Mouse (Mus musculus): ENCODE measurements around the gene R3hcc1l. TPM values are rescaled to one million over a fixed set of nuclear protein-coding genes. Genes with fewer than 3 reads are reported as not detected.

The R3hcc1l gene
- polyA plus RNA-seq, 1 experiment from 2014 or later, result 21.4 TPM

DNA sequence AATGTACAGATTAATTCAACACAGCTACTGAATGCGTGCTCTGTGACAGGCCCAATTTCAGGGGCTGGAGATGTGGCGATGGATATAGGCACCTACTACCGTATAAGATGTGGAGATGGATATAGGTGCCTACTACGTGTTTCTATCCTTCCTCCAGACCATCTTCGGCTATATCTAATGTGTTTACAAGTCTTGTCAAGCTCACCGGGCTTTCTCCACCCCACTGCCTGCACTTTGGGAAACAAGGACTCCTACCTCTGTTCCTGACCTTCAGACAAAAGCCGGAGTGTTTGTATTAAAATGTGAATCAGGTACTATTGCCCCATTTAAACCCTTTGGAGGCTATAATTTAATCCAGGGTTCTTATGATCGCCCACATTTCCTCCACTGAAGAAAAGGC is 2.4 kb upstream of the R3hcc1l start:
- Histone ChIP-seq H3K4me1 (replicated peaks) (peaks cover 5% of the 10 kb centered on the region; the same call in 1 of the 2 replicates), H3K36me3 (no peaks in the 10 kb centered on the region), H3K9ac (no peak overlapping the region), H3K4me2 (replicated peaks) (no peak overlapping the region), H3K9me3 (no peaks in the 10 kb centered on the region), H3K27me3 (replicated peaks) (no peaks in the 10 kb centered on the region), H3K27ac (no peak overlapping the region), H3K4me3 (replicated peaks) (no peak overlapping the region)
- WGBS, result 84% methylated on average over 8 of the region's 8 CpGs
- ATAC-seq, result no peak

DNA sequence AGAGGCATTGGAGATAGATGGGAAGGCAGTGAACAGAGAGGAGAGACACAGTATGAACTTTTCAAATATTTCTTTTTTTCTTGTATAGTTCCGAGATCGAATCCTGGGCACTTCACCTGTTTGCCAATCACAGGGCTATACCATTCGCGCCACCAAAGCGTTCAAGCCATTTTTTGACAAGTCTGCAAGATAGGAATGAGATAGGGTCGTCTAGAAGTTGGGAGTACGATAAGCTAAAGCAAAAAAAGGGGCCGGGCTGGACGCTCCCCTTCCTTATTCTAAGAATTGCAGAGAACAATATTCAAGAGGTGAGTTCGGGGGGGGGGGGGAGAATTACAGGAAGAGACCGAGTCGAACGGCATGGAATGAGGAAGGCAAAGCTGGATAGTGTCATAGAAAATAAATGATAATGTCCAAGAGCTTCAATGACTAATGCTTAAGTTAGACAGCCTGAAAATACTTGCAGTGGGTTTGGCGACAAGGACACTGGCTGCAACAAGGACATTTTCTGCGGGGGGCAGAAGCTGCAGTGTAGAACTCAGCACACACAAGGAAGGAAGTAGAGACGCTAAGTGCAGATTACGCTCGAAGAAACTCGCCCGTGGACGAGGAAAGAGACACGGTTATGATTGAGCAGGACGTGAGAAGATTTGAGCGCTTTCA is 471 bp upstream of the R3hcc1l start:
- Histone ChIP-seq H3K9me3 (no peaks in the 10 kb centered on the region), H3K27ac (no peak overlapping the region), H3K9ac (peak overlapping the region; percentile 43), H3K4me3 (replicated peaks) (peak overlapping the region; percentile 76), H3K36me3 (no peaks in the 10 kb centered on the region), H3K4me2 (replicated peaks) (peak overlapping the region; percentile 74), H3K27me3 (replicated peaks) (no peaks in the 10 kb centered on the region), H3K4me1 (replicated peaks) (peaks cover 5% of the 10 kb centered on the region; the same call in 1 of the 2 replicates)
- ATAC-seq, result peak; percentile 16
- WGBS, result 23% methylated on average over 24 of the region's 24 CpGs

DNA sequence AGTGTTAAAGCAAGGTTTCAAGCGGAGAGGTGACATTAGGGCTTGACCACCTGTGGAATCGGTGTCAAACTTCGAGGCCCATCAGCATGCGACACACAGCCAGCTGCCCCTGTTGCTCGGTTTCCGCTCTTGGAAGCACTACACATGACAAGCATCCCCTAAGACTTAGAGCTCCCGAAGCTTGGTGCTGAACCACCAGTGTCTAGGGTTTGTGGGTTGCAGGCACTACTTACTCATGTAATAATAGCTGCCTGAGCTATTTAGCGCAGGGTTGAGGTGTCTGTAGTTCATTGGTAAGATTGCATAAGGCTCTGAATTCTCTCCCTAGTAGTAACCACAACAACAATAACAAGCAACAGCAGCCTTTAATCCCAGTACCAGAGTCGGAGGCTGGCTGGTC is 1.2 kb downstream of the R3hcc1l start:
- Histone ChIP-seq H3K27ac (no peak overlapping the region), H3K4me1 (replicated peaks) (peaks cover 5% of the 10 kb centered on the region; the same call in 1 of the 2 replicates), H3K9ac (peak overlapping the region; percentile 82; the same call in 1 of the 2 replicates), H3K9me3 (no peaks in the 10 kb centered on the region), H3K4me2 (replicated peaks) (peak overlapping the region; percentile 74), H3K4me3 (replicated peaks) (peak overlapping the region; percentile 76), H3K27me3 (replicated peaks) (no peaks in the 10 kb centered on the region), H3K36me3 (no peaks in the 10 kb centered on the region)
- no peak for ATAC-seq
- 39% methylated on average over 9 of the region's 9 CpGs for WGBS

DNA sequence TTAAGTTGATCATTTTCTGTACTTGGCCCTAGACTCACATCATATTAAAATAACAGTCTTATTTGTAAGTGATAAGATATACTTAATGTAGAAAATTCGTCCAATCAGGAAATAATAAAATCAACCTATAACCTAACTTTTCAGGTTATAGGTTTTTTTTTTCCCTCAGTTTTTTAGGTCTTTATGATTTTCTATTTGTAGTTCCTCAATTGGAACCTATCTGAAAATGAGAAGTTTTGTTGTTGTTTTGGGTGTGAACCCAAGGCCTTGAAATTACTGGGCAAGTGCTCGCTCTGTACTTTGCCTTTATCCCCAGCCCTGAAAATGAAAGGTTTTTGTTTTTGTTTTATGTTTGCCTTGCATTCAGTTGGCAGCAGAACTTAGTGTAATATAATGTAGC is 6.1 kb downstream of the R3hcc1l start:
- WGBS, result 92% methylated on average over 2 of the region's 2 CpGs
- no peak for ATAC-seq
- H3K4me2 ChIP-seq (replicated peaks), result no peak overlapping the region
- no peak overlapping the region for H3K9ac ChIP-seq
- no peaks in the 10 kb centered on the region for H3K27me3 ChIP-seq (replicated peaks)
- no peaks in the 10 kb centered on the region for H3K9me3 ChIP-seq
- H3K27ac ChIP-seq, result no peak overlapping the region
- no peaks in the 10 kb centered on the region for H3K36me3 ChIP-seq
- peaks cover 3% of the 10 kb centered on the region; the same call in 1 of the 2 replicates for H3K4me1 ChIP-seq (replicated peaks)
- H3K4me3 ChIP-seq (replicated peaks), result no peak overlapping the region

DNA sequence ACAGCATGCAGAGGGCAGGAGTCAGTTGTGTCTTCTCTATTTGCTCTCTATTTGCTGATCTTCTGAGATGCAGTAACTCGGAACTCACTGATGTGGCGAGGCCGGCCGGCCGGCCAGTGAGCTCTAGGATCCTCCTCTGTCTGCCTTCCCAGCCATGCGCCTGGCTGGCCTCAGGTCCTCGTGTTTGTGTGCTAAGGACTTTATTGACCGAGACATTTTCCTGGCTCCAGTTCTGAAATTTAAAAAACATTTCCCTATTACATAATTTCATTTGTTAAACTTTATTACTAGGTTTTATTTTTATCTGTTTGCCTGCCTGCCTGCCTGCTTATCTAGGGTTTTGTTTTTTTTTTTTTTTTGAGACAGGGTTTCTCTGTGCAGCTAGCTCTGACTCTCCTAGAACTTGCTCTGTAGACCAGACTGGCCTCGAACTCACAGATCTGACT is 11.5 kb downstream of the R3hcc1l start:
- 53% methylated on average over 9 of the region's 9 CpGs for WGBS
- 0 out of 2 replicates have a peak, but pooled peaks cover 3% of the 10 kb centered on the region for H3K4me1 ChIP-seq (replicated peaks)

DNA sequence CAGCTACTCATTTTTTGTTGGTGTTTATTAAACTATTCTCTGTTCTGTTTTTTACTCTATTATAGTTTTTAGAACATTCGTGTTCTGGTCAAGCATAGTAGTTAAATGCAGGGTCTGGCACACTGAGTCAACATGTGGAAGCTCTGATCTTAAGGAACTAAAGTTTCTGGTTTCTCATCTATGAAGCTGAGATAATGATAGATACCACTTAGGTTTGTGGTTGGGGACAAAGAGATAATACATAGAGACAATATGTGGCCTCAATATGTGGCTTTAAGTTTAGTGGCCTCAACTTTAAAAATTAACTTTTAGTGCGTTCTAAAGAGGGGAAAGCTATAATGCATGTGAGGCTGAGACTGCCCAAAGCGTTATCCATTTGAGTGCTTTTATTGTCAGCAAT is 15.9 kb downstream of the R3hcc1l start:
- ATAC-seq, result no peak
- Histone ChIP-seq H3K4me1 (replicated peaks) (0 out of 2 replicates have a peak, but pooled peaks cover 3% of the 10 kb centered on the region), H3K27me3 (replicated peaks) (no peaks in the 10 kb centered on the region), H3K4me2 (replicated peaks) (no peak overlapping the region), H3K36me3 (no peaks in the 10 kb centered on the region), H3K9ac (no peak overlapping the region), H3K27ac (no peak overlapping the region), H3K4me3 (replicated peaks) (no peak overlapping the region), H3K9me3 (no peaks in the 10 kb centered on the region)
- 76% methylated on average over 3 of the region's 3 CpGs for WGBS

More for the DNA sequence above, 11.5 kb downstream of the R3hcc1l start:
- H3K9ac ChIP-seq, result no peak overlapping the region
- no peak overlapping the region for H3K4me2 ChIP-seq (replicated peaks)
- H3K4me3 ChIP-seq (replicated peaks), result no peak overlapping the region
- no peaks in the 10 kb centered on the region for H3K9me3 ChIP-seq
- no peak overlapping the region for H3K27ac ChIP-seq
- H3K27me3 ChIP-seq (replicated peaks), result no peaks in the 10 kb centered on the region
- ATAC-seq, result no peak
- no peaks in the 10 kb centered on the region for H3K36me3 ChIP-seq

DNA sequence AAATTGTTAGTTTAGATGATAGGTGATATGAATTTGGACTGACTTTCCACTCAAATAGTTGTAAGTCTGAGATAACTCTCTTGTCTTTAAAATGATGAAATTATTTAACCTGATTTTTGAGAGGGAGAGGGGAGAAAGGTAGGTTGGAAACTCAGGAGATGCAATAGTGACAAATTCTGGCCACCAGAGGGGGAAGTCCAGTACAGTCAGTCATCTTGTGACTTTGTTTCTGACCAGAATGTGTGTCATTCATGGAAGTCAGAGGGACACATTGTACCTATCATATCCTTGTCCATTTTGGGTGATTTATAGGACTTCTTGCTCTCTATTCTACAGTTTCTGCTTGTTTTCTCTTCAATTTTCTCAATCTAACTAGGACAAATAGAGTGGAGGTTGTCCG is 19.0 kb downstream of the R3hcc1l start:
- no peak overlapping the region for H3K4me2 ChIP-seq (replicated peaks)
- H3K4me1 ChIP-seq (replicated peaks), result 0 out of 2 replicates have a peak, but pooled peaks cover 3% of the 10 kb centered on the region
- H3K27ac ChIP-seq, result no peak overlapping the region
- 94% methylated on average over 1 of the region's 1 CpGs for WGBS
- no peak overlapping the region for H3K9ac ChIP-seq
- no peaks in the 10 kb centered on the region for H3K9me3 ChIP-seq
- ATAC-seq, result no peak
- H3K36me3 ChIP-seq, result no peaks in the 10 kb centered on the region
- H3K27me3 ChIP-seq (replicated peaks), result no peaks in the 10 kb centered on the region
- H3K4me3 ChIP-seq (replicated peaks), result no peak overlapping the region

DNA sequence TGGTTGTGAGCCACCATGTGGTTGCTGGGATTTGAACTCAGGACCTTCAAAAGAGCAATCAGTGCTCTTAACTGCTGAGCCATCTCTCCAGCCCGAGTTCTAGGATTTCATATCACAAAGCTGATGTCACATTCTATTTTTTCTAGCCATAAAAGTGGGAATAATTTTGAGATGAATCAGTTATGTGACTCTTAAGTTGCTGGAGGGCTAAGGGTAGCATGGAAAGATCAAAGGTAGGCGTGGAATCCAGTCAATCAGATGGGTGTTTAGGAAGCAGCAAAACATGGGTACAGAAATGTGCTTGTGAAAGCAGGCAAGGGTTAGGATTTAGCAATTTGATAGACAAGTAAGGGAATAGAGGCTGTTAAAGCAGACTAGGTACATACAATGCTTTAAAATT is 20.4 kb downstream of the R3hcc1l start:
- H3K4me1 ChIP-seq (replicated peaks), result 0 out of 2 replicates have a peak, but pooled peaks cover 3% of the 10 kb centered on the region
- WGBS, result 82% methylated on average over 2 of the region's 2 CpGs
- no peak overlapping the region for H3K27ac ChIP-seq
- ATAC-seq, result no peak
- no peak overlapping the region for H3K9ac ChIP-seq
- no peaks in the 10 kb centered on the region for H3K9me3 ChIP-seq
- no peaks in the 10 kb centered on the region for H3K36me3 ChIP-seq
- H3K4me2 ChIP-seq (replicated peaks), result no peak overlapping the region
- no peak overlapping the region for H3K4me3 ChIP-seq (replicated peaks)
- H3K27me3 ChIP-seq (replicated peaks), result no peaks in the 10 kb centered on the region

DNA sequence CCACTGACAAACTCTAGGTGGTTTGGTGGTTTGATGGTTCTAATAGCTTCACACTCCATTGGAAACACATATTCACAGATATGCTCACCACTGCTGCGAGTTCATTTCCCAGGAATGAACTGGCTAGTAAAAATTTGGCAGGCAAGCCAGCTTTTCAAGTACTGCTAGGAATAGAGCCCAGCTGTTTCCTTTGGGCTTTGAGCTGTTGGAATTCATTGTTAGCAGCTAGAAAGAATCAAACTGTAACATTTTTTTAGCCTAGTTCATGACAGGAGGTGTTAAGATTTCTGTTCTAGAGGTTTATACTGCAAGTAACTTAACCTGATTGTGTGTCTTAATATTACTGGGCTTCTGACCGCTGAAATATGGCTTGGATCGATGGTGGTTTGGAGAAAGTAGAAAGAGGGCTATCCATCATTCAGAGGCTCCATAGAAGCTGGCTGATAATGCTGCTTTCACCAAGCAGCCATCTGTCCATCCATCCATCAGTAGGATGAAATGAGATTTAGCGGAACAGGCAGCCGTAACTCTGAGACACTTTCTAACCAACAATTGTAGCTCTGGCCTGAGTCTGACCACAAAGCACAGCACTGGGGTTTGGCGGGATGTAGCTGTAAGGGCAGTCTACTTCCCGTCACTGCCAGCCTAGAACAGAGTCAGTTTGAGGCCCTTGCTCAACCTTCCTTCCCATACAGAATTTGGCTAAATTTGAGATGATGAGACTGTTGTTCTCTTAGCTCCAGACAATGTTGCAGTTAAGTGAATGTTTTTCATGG is 21.0 kb downstream of the R3hcc1l start:
- Histone ChIP-seq H3K4me2 (replicated peaks) (no peak overlapping the region), H3K27me3 (replicated peaks) (no peaks in the 10 kb centered on the region), H3K9me3 (no peaks in the 10 kb centered on the region), H3K4me3 (replicated peaks) (no peak overlapping the region), H3K4me1 (replicated peaks) (0 out of 2 replicates have a peak, but pooled peaks cover 3% of the 10 kb centered on the region), H3K36me3 (no peaks in the 10 kb centered on the region), H3K27ac (no peak overlapping the region), H3K9ac (no peak overlapping the region)
- ATAC-seq, result no peak
- 74% methylated on average over 7 of the region's 7 CpGs for WGBS

DNA sequence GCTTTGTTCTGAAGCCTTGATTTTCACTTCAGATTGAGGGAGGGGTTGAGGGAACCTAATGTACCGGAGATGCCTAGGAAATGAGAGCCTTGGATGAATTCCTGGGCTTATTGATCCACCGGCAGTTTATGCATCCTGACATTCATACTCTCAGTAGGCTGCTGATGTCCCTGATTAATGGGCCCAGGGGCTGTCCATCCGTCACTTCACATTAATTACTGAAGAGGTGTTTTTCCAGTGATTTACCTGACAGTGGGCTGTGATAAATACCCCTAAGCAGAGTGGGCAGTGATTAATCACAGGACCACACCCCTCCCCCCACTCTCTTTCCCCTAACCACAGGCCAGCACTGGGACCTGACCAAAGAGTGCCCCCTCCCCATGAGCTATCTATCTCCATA is 22.1 kb downstream of the R3hcc1l start:
- ATAC-seq, result no peak
- no peaks in the 10 kb centered on the region for H3K9me3 ChIP-seq
- H3K36me3 ChIP-seq, result no peaks in the 10 kb centered on the region
- no peaks in the 10 kb centered on the region for H3K4me1 ChIP-seq (replicated peaks)
- H3K9ac ChIP-seq, result no peak overlapping the region
- H3K27me3 ChIP-seq (replicated peaks), result no peaks in the 10 kb centered on the region
- no peak overlapping the region for H3K4me2 ChIP-seq (replicated peaks)
- H3K27ac ChIP-seq, result no peak overlapping the region
- 59% methylated on average over 3 of the region's 3 CpGs for WGBS
- H3K4me3 ChIP-seq (replicated peaks), result no peak overlapping the region

DNA sequence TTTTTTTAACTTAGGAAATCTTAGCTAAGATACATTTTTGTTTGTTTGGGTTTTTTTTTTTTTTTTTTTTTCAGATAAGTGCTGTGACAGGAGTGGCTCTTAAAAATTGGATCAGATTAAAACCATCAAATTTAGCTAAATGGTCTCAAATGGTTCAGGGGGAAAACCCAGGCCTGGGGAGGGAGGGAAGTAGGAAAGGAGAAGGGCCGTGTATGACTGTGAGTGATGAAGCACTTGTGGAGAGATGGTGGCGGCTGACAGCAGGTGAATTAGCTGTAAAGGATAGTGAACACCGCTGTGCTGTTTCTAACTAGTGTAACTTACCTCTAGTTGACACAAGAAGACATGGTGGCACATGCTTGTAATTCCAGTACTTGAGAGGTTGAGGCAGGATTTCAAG is 40.1 kb downstream of the R3hcc1l start:
- H3K9ac ChIP-seq, result no peak overlapping the region
- no peak overlapping the region for H3K4me2 ChIP-seq (replicated peaks)
- peaks cover 9% of the 10 kb centered on the region; the same call in 1 of the 2 replicates for H3K36me3 ChIP-seq
- no peak overlapping the region for H3K4me3 ChIP-seq (replicated peaks)
- H3K27me3 ChIP-seq (replicated peaks), result no peaks in the 10 kb centered on the region
- H3K9me3 ChIP-seq, result no peaks in the 10 kb centered on the region
- 75% methylated on average over 3 of the region's 3 CpGs for WGBS
- ATAC-seq, result no peak
- H3K27ac ChIP-seq, result no peak overlapping the region
- no peaks in the 10 kb centered on the region for H3K4me1 ChIP-seq (replicated peaks)

DNA sequence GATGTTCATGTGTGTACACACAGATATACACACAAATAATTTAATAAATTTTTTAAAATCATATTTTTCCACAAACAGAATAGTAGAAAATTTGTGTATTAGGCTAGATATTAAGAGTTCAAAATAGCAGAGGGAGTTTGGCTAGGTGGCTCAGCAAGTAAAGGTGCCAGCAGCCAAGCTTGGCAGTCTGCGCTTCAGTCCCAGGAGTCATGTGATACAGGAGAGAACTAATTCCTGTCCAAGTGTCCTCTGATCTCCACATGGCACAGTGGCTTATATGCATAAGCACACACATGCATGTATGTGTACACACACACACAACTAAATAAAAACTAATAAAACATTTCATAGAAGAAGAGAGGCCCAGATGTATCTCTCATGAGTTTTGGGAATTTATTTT is 43.4 kb downstream of the R3hcc1l start:
- Histone ChIP-seq H3K27ac (no peak overlapping the region), H3K9ac (no peak overlapping the region), H3K4me2 (replicated peaks) (no peak overlapping the region), H3K36me3 (peaks cover 9% of the 10 kb centered on the region; the same call in 1 of the 2 replicates), H3K27me3 (replicated peaks) (no peaks in the 10 kb centered on the region), H3K9me3 (no peaks in the 10 kb centered on the region), H3K4me1 (replicated peaks) (no peaks in the 10 kb centered on the region), H3K4me3 (replicated peaks) (no peak overlapping the region)
- no peak for ATAC-seq
- WGBS, result 97% methylated on average over 1 of the region's 1 CpGs
